Mouse (Mus musculus): ENCODE results near the gene Susd5. TPM values are rescaled to one million over a fixed set of nuclear protein-coding genes. Genes with fewer than 3 reads are reported as not detected.

The Susd5 gene
- total RNA-seq (2023) = not detected

GRCm38 (mm10) chr9:114057090-114057796 lies at the start of gene Susd5:
TSS of gene Susd5 (plus strand) at chr9:114057140.

GRCm38 (mm10) chr9:114046028-114046427 lies 10.9 kb upstream of the Susd5 start, which contains the start of gene Fbxl2:
TSS of gene Fbxl2 (minus strand) at chr9:114046191.

Other genes starting within 250 kb of the Susd5 start
- 100 to 1,000 TPM; 104 to 106 TPM for gene Ubp1, start 126.2 kb upstream of the Susd5 start, total RNA-seq (2023)
- 1 to 10 TPM; 1.3 to 2.3 TPM for gene Fbxl2, start 10.9 kb upstream of the Susd5 start, total RNA-seq (2023)